Mouse (Mus musculus): ENCODE measurements around the gene Gpr87.

DNA sequence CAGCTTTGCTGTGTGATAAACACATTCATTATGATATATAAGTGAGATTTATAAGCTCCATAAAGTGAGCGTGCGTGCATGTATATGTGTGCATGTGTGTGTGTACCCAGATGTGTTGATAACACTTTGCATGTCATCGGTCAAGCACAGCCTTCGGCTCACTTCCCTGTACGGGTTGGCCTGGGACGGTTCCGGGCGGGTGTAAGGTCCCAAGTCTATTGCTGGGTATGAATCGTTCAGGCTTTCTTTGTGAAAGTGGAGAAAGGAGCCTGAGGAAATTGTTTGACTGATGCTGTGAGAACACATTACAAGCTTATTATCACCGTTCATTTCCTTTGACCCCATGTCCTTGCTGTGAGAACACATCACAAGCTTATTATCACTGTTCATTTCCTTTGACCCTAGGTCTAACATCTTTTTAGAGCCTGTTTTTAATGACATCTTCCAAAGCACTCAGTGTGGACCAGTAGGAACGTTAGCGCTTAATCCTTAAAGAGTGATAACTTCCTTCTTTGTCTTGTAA is 55.9 kb downstream of the Gpr87 start:
- no peak for TF ChIP-seq POLR2A (IDR thresholded peaks at IDR 0.05; ENCODE audit: insufficient read depth, low read depth, low read length)
- no peak for TF ChIP-seq EP300 (IDR thresholded peaks at IDR 0.05; ENCODE audit: insufficient read depth, low read depth, low read length)

All from heart, adult 2 months (tissue).